Mouse (Mus musculus): ENCODE measurements around the gene Sipa1. TPM values are rescaled to one million over a fixed set of nuclear protein-coding genes. Genes with fewer than 3 reads are reported as not detected.

The Sipa1 gene
- polyA plus RNA-seq, 1 experiment from 2014 or later = 37.1 TPM

Small RNA genes lying within 50 kb of the gene (microRNA-seq; reads per million reads assigned to microRNA genes)
- gene Mir6987 = not detected

Other genes with a start within 250 kb of the Sipa1 start
- 226 and 236 TPM in 2 replicates for gene Drap1, start 238.7 kb downstream of the Sipa1 start, polyA plus RNA-seq (2015; fragmentation: Nextera tagmentation; extraction: Ambion mirVana)
- gene AI837181, start 238.6 kb downstream of the Sipa1 start, polyA plus RNA-seq (2015; fragmentation: Nextera tagmentation; extraction: Ambion mirVana) = 24.0 and 50.8 TPM in 2 replicates
- 0.54 TPM in 1 of 2 replicates, not detected in the other for gene Fosl1, start 216.2 kb downstream of the Sipa1 start, polyA plus RNA-seq (2015; fragmentation: Nextera tagmentation; extraction: Ambion mirVana)
- gene Ccdc85b, start 205.8 kb downstream of the Sipa1 start, polyA plus RNA-seq (2015; fragmentation: Nextera tagmentation; extraction: Ambion mirVana) = 7.8 and 8.6 TPM in 2 replicates
- 129 and 138 TPM in 2 replicates for gene Fibp, start 203.1 kb downstream of the Sipa1 start, polyA plus RNA-seq (2015; fragmentation: Nextera tagmentation; extraction: Ambion mirVana)
- gene Ctsw, start 195.2 kb downstream of the Sipa1 start, polyA plus RNA-seq (2015; fragmentation: Nextera tagmentation; extraction: Ambion mirVana) = 1.9 and 2.1 TPM in 2 replicates
- 197 and 208 TPM in 2 replicates for gene Efemp2, start 189.8 kb downstream of the Sipa1 start, polyA plus RNA-seq (2015; fragmentation: Nextera tagmentation; extraction: Ambion mirVana)
- 44.2 and 50.5 TPM in 2 replicates for gene Mus81, start 175.3 kb downstream of the Sipa1 start, polyA plus RNA-seq (2015; fragmentation: Nextera tagmentation; extraction: Ambion mirVana)
- gene Cfl1, start 173.3 kb downstream of the Sipa1 start, polyA plus RNA-seq (2015; fragmentation: Nextera tagmentation; extraction: Ambion mirVana) = 2,772 and 2,914 TPM in 2 replicates
- gene 1700020D05Rik, start 159.9 kb downstream of the Sipa1 start, polyA plus RNA-seq (2015; fragmentation: Nextera tagmentation; extraction: Ambion mirVana) = not detected in 2 replicates
- 9.9 and 10.6 TPM in 2 replicates for gene Snx32, start 153.2 kb downstream of the Sipa1 start, polyA plus RNA-seq (2015; fragmentation: Nextera tagmentation; extraction: Ambion mirVana)
- 17.2 and 18.9 TPM in 2 replicates for gene Ovol1, start 103.1 kb downstream of the Sipa1 start, polyA plus RNA-seq (2015; fragmentation: Nextera tagmentation; extraction: Ambion mirVana)
- 10.9 and 11.5 TPM in 2 replicates for gene Ap5b1, start 95.7 kb downstream of the Sipa1 start, polyA plus RNA-seq (2015; fragmentation: Nextera tagmentation; extraction: Ambion mirVana)
- 133 and 146 TPM in 2 replicates for gene Rnaseh2c, start 61.8 kb downstream of the Sipa1 start, polyA plus RNA-seq (2015; fragmentation: Nextera tagmentation; extraction: Ambion mirVana)
- 56.1 and 57.4 TPM in 2 replicates for gene Kat5, start 53.5 kb downstream of the Sipa1 start, polyA plus RNA-seq (2015; fragmentation: Nextera tagmentation; extraction: Ambion mirVana)
- 56.9 and 58.3 TPM in 2 replicates for gene Rela, start 26.2 kb downstream of the Sipa1 start, polyA plus RNA-seq (2015; fragmentation: Nextera tagmentation; extraction: Ambion mirVana)
- gene Map3k11, start 25.0 kb upstream of the Sipa1 start, polyA plus RNA-seq (2015; fragmentation: Nextera tagmentation; extraction: Ambion mirVana) = 41.5 and 43.8 TPM in 2 replicates
- 27.0 and 28.1 TPM in 2 replicates for gene Pcnx3, start 25.2 kb upstream of the Sipa1 start, polyA plus RNA-seq (2015; fragmentation: Nextera tagmentation; extraction: Ambion mirVana)
- 0.15 and 0.23 TPM in 2 replicates for gene Kcnk7, start 40.7 kb upstream of the Sipa1 start, polyA plus RNA-seq (2015; fragmentation: Nextera tagmentation; extraction: Ambion mirVana)
- gene Ehbp1l1, start 62.6 kb upstream of the Sipa1 start, polyA plus RNA-seq (2015; fragmentation: Nextera tagmentation; extraction: Ambion mirVana) = 19.5 and 25.0 TPM in 2 replicates
- gene Fam89b, start 65.9 kb upstream of the Sipa1 start, polyA plus RNA-seq (2015; fragmentation: Nextera tagmentation; extraction: Ambion mirVana) = 93.4 and 97.9 TPM in 2 replicates
- 18.1 and 21.5 TPM in 2 replicates for gene Ltbp3, start 77.2 kb upstream of the Sipa1 start, polyA plus RNA-seq (2015; fragmentation: Nextera tagmentation; extraction: Ambion mirVana)
- 82.9 and 85.3 TPM in 2 replicates for gene Scyl1, start 107.7 kb upstream of the Sipa1 start, polyA plus RNA-seq (2015; fragmentation: Nextera tagmentation; extraction: Ambion mirVana)
- 50.6 and 52.9 TPM in 2 replicates for gene Frmd8, start 211.6 kb upstream of the Sipa1 start, polyA plus RNA-seq (2015; fragmentation: Nextera tagmentation; extraction: Ambion mirVana)
- gene Slc25a45, start 214.1 kb upstream of the Sipa1 start, polyA plus RNA-seq (2015; fragmentation: Nextera tagmentation; extraction: Ambion mirVana) = 14.8 and 15.7 TPM in 2 replicates
- gene Tigd3, start 230.4 kb upstream of the Sipa1 start, polyA plus RNA-seq (2015; fragmentation: Nextera tagmentation; extraction: Ambion mirVana) = 3.7 and 4.4 TPM in 2 replicates
- gene Dpf2, start 249.3 kb upstream of the Sipa1 start, polyA plus RNA-seq (2015; fragmentation: Nextera tagmentation; extraction: Ambion mirVana) = 185 and 188 TPM in 2 replicates

All from kidney, embryonic 16.5 days (tissue).